Mouse (Mus musculus) neural tube, embryonic 10.5 days (tissue): Measurements from ENCODE around the gene Fgfr2.

Experiments used
- DNase-seq: peaks from one replicate; pipeline ENCODE4 v3.0.0-alpha.2; 2017; ENCODE audit warnings: low spot score; ENCODE audit errors: extremely low spot score

The Fgfr2 gene

GRCm38 (mm10) chr7:130705230-130705629, 2417.9 kb downstream of the Fgfr2 start:
- DNase-seq = no peak

- DNase-seq = no peak
Observed at GRCm38 (mm10) chr7:130701336-130701735, 2421.8 kb downstream of the Fgfr2 start.

- no peak for DNase-seq
Observed at GRCm38 (mm10) chr7:130698480-130698879, 2424.7 kb downstream of the Fgfr2 start.

- no peak for DNase-seq
Observed at GRCm38 (mm10) chr7:130696347-130697234, 2426.6 kb downstream of the Fgfr2 start.

GRCm38 (mm10) chr7:130695669-130696338, 2427.3 kb downstream of the Fgfr2 start:
- no peak for DNase-seq

GRCm38 (mm10) chr7:130693800-130694193, 2429.4 kb downstream of the Fgfr2 start:
- DNase-seq = peak; percentile 44

- no peak for DNase-seq
Observed at GRCm38 (mm10) chr7:130692943-130693799, 2430.0 kb downstream of the Fgfr2 start.

- DNase-seq = peak; percentile 90
Observed at GRCm38 (mm10) chr7:130692392-130692942, 2430.7 kb downstream of the Fgfr2 start.

GRCm38 (mm10) chr7:130691931-130692330, 2431.2 kb downstream of the Fgfr2 start:
- DNase-seq = no peak

GRCm38 (mm10) chr7:130690869-130691268, 2432.3 kb downstream of the Fgfr2 start:
- no peak for DNase-seq

GRCm38 (mm10) chr7:130688601-130689000, 2434.5 kb downstream of the Fgfr2 start:
- DNase-seq = no peak

GRCm38 (mm10) chr7:130681798-130682197, 2441.4 kb downstream of the Fgfr2 start:
- DNase-seq = no peak

GRCm38 (mm10) chr7:130678414-130678813, 2444.7 kb downstream of the Fgfr2 start:
- DNase-seq = no peak

- DNase-seq = no peak
Observed at GRCm38 (mm10) chr7:130677541-130678274, 2445.4 kb downstream of the Fgfr2 start.

GRCm38 (mm10) chr7:130676885-130677540, 2446.1 kb downstream of the Fgfr2 start:
- no peak for DNase-seq

- DNase-seq = no peak
Observed at GRCm38 (mm10) chr7:130674526-130674925, 2448.6 kb downstream of the Fgfr2 start.

GRCm38 (mm10) chr7:130673169-130674033, 2449.7 kb downstream of the Fgfr2 start:
- DNase-seq = peak; percentile 63

- DNase-seq = no peak
Observed at GRCm38 (mm10) chr7:130671301-130671700, 2451.8 kb downstream of the Fgfr2 start.

GRCm38 (mm10) chr7:130670358-130670757, 2452.8 kb downstream of the Fgfr2 start:
- no peak for DNase-seq
